Comparison of ENCODE assay signal across 12 mouse cellular contexts in the genomic region with DNA sequence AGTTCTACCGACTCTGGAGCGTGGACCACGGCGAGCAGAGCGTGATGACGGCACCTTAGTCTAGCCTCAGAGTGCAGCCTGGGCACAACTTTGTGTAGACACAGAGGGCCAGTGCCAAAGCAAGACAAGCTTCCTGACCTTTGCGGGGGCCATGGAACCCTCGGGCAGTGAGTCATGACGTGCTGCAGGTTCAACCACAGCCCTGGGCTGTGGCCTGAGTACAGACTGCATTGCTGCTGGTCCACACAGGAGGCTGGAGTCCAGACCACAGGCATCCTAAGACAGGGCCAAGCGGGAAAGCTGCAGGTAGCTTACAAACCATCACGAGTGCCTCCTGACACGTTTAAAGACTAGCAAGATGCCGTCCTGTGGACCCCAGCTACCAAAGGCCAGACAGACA. TPM values are rescaled to one million over a fixed set of nuclear protein-coding genes. Genes with fewer than 3 reads are reported as not detected.
DNase-seq lines count a peak whose midpoint lies in the region; ATAC-seq lines count a peak whose summit lies in the region.
"Had no signal": no experiment of that assay in that cellular context is flagged by ENCODE, and none has a peak within 500 bp of the region (broad histone marks: within the 10 kb centered on the region; RNA-seq: fewer than 3 reads in every experiment).

No protein-coding gene starts in this region.

- H3K27me3 ChIP-seq in hindbrain, embryonic 12.5 days = no peaks in the 10 kb centered on the region
- no peaks in the 10 kb centered on the region for H3K27me3 ChIP-seq in hindbrain, embryonic 16.5 days (replicated peaks; ENCODE audit: control insufficient read depth, insufficient read depth, low read length)
- H3K27me3 ChIP-seq in midbrain, embryonic 13.5 days = no peaks in the 10 kb centered on the region
- H3K27me3 ChIP-seq in midbrain, embryonic 14.5 days (ENCODE audit: control insufficient read depth, insufficient read depth, low read length) = no peaks in the 10 kb centered on the region
- no peaks in the 10 kb centered on the region for H3K27me3 ChIP-seq in intestine, embryonic 14.5 days (replicated peaks; ENCODE audit: control insufficient read depth, insufficient read depth, low read length)

- H3K27ac ChIP-seq in hindbrain, embryonic 12.5 days = peak overlapping the region; percentile 56
- H3K27ac ChIP-seq in hindbrain, embryonic 16.5 days (ENCODE audit: low read depth, low read length) = no peak overlapping the region
- peak overlapping the region; percentile 19; the same call in 1 of the 2 replicates for H3K27ac ChIP-seq in midbrain, embryonic 13.5 days
- no peak overlapping the region for H3K27ac ChIP-seq in midbrain, embryonic 14.5 days (replicated peaks; ENCODE audit: low read depth, low read length)
- peak overlapping the region; percentile 82 for H3K27ac ChIP-seq in intestine, embryonic 14.5 days (ENCODE audit: low read depth)
- H3K27ac ChIP-seq: macrophage had no signal

- H3K9ac ChIP-seq in hindbrain, embryonic 12.5 days = no peak overlapping the region
- H3K9ac ChIP-seq in hindbrain, embryonic 16.5 days (ENCODE audit: low read depth, low read length) = no peak overlapping the region
- no peak overlapping the region for H3K9ac ChIP-seq in midbrain, embryonic 13.5 days (replicated peaks)
- no peak overlapping the region for H3K9ac ChIP-seq in midbrain, embryonic 14.5 days (replicated peaks; ENCODE audit: low read length)
- no peak overlapping the region for H3K9ac ChIP-seq in intestine, embryonic 14.5 days (ENCODE audit: low read length)

- no peak overlapping the region for H3K4me2 ChIP-seq in hindbrain, embryonic 12.5 days (replicated peaks)
- H3K4me2 ChIP-seq in hindbrain, embryonic 16.5 days (ENCODE audit: low read length) = no peak overlapping the region
- H3K4me2 ChIP-seq in midbrain, embryonic 13.5 days (replicated peaks) = no peak overlapping the region
- no peak overlapping the region for H3K4me2 ChIP-seq in midbrain, embryonic 14.5 days (ENCODE audit: low read length)
- no peak overlapping the region for H3K4me2 ChIP-seq in intestine, embryonic 14.5 days (ENCODE audit: low read length)

- H3K4me1 ChIP-seq in hindbrain, embryonic 12.5 days = peaks cover 20% of the 10 kb centered on the region
- H3K4me1 ChIP-seq in hindbrain, embryonic 16.5 days (ENCODE audit: control insufficient read depth, insufficient read depth, low read depth, low read length) = peaks cover 2% of the 10 kb centered on the region; the same call in 1 of the 2 replicates
- H3K4me1 ChIP-seq in midbrain, embryonic 13.5 days (replicated peaks) = no peaks in the 10 kb centered on the region
- H3K4me1 ChIP-seq in midbrain, embryonic 14.5 days (ENCODE audit: control insufficient read depth, insufficient read depth, low read length) = no peaks in the 10 kb centered on the region
- H3K4me1 ChIP-seq in intestine, embryonic 14.5 days (replicated peaks; ENCODE audit: control insufficient read depth, insufficient read depth, low read length) = peaks cover 19% of the 10 kb centered on the region; the same call in 1 of the 2 replicates

- peaks cover 73% of the 10 kb centered on the region for H3K36me3 ChIP-seq in hindbrain, embryonic 12.5 days
- peaks cover 36% of the 10 kb centered on the region for H3K36me3 ChIP-seq in hindbrain, embryonic 16.5 days (ENCODE audit: control insufficient read depth, insufficient read depth, low read length)
- H3K36me3 ChIP-seq in midbrain, embryonic 13.5 days = peaks cover 83% of the 10 kb centered on the region
- peaks cover 73% of the 10 kb centered on the region for H3K36me3 ChIP-seq in midbrain, embryonic 14.5 days (ENCODE audit: control insufficient read depth, insufficient read depth, low read length)
- H3K36me3 ChIP-seq in intestine, embryonic 14.5 days (ENCODE audit: control insufficient read depth, insufficient read depth, low read length) = peaks cover 75% of the 10 kb centered on the region

- WGBS in hindbrain, embryonic 12.5 days = 82% methylated on average over 13 of the region's 13 CpGs
- 91% methylated on average over 13 of the region's 13 CpGs for WGBS in hindbrain, embryonic 16.5 days
- 91% methylated on average over 13 of the region's 13 CpGs for WGBS in midbrain, embryonic 13.5 days
- 95% methylated on average over 13 of the region's 13 CpGs for WGBS in midbrain, embryonic 14.5 days
- WGBS in intestine, embryonic 14.5 days = 87% methylated on average over 13 of the region's 13 CpGs

- no peak for ATAC-seq in hindbrain, embryonic 12.5 days (ENCODE audit: low FRiP score)
- no peak for ATAC-seq in hindbrain, embryonic 16.5 days
- no peak; the same call in 1 of the 2 replicates for ATAC-seq in midbrain, embryonic 13.5 days
- ATAC-seq in midbrain, embryonic 14.5 days (ENCODE audit: low FRiP score, low TSS enrichment) = no peak
- ATAC-seq in intestine, embryonic 14.5 days (replicated peaks; ENCODE audit: low FRiP score, low TSS enrichment, low read depth) = no peak

- H3K9me3 ChIP-seq in hindbrain, embryonic 12.5 days (replicated peaks) = no peaks in the 10 kb centered on the region
- H3K9me3 ChIP-seq in hindbrain, embryonic 16.5 days (ENCODE audit: control insufficient read depth, low read length) = no peaks in the 10 kb centered on the region
- H3K9me3 ChIP-seq in midbrain, embryonic 13.5 days = no peaks in the 10 kb centered on the region
- H3K9me3 ChIP-seq in midbrain, embryonic 14.5 days (ENCODE audit: control insufficient read depth, low read length) = no peaks in the 10 kb centered on the region
- H3K9me3 ChIP-seq in intestine, embryonic 14.5 days (ENCODE audit: control insufficient read depth, low read length) = no peaks in the 10 kb centered on the region

- H3K4me3 ChIP-seq in hindbrain, embryonic 12.5 days = no peak overlapping the region
- no peak overlapping the region for H3K4me3 ChIP-seq in hindbrain, embryonic 16.5 days (ENCODE audit: low read length)
- H3K4me3 ChIP-seq in midbrain, embryonic 13.5 days (replicated peaks) = no peak overlapping the region
- H3K4me3 ChIP-seq in midbrain, embryonic 14.5 days (replicated peaks; ENCODE audit: low read depth, low read length) = no peak overlapping the region
- no peak overlapping the region for H3K4me3 ChIP-seq in intestine, embryonic 14.5 days (ENCODE audit: low read depth, low read length)

- DNase-seq in midbrain, embryonic 14.5 days = no peak
- DNase-seq in intestine, embryonic 14.5 days (ENCODE audit: low spot score) = no peak
- no peak for DNase-seq in right cerebral cortex, postnatal 14 days
- DNase-seq in retina, embryonic 14.5 days (ENCODE audit: low spot score) = no peak
- no peak for DNase-seq in adrenal gland, postnatal 25 days
- DNase-seq: gastrocnemius, postnatal 36 days; thymus, adult 2 months had no signal

RNA-seq across cellular contexts. Expression of a gene that starts 13.3 kb away (rescaled TPM):
- 12.0 and 12.2 TPM in 2 replicates for polyA plus RNA-seq in hindbrain, embryonic 12.5 days (2016; fragmentation: Nextera tagmentation; extraction: Ambion mirVana)
- polyA plus RNA-seq in hindbrain, embryonic 16.5 days (2015; fragmentation: Nextera tagmentation; extraction: Ambion mirVana) = 15.7 and 15.8 TPM in 2 replicates
- polyA plus RNA-seq in midbrain, embryonic 13.5 days (2015; fragmentation: Nextera tagmentation; extraction: Ambion mirVana) = 11.4 and 12.3 TPM in 2 replicates
- polyA plus RNA-seq in midbrain, embryonic 14.5 days (2014; fragmentation: Nextera tagmentation; extraction: Ambion mirVana) = 19.9 and 20.5 TPM in 2 replicates
- polyA plus RNA-seq in intestine, embryonic 14.5 days (2014; fragmentation: Nextera tagmentation; extraction: Ambion mirVana) = 10.5 and 11.1 TPM in 2 replicates
- 5.9 and 7.4 TPM in 2 replicates for total RNA-seq in adrenal gland, postnatal 25 days (2021)
- total RNA-seq: MEL had no signal

RNA-seq across cellular contexts. Expression of a gene that starts 27.3 kb away (rescaled TPM):
- 42.1 and 44.0 TPM in 2 replicates for polyA plus RNA-seq in hindbrain, embryonic 12.5 days (2016; fragmentation: Nextera tagmentation; extraction: Ambion mirVana)
- polyA plus RNA-seq in hindbrain, embryonic 16.5 days (2015; fragmentation: Nextera tagmentation; extraction: Ambion mirVana) = 37.1 and 39.9 TPM in 2 replicates
- 41.1 and 43.0 TPM in 2 replicates for polyA plus RNA-seq in midbrain, embryonic 13.5 days (2015; fragmentation: Nextera tagmentation; extraction: Ambion mirVana)
- 37.9 and 42.5 TPM in 2 replicates for polyA plus RNA-seq in midbrain, embryonic 14.5 days (2014; fragmentation: Nextera tagmentation; extraction: Ambion mirVana)
- 36.1 and 37.5 TPM in 2 replicates for polyA plus RNA-seq in intestine, embryonic 14.5 days (2014; fragmentation: Nextera tagmentation; extraction: Ambion mirVana)
- total RNA-seq in adrenal gland, postnatal 25 days (2021) = 20.5 and 26.7 TPM in 2 replicates

Comparison
In these comparisons a context has a peak if more than half of its experiments do, and no peak if none do; other contexts are left out.
1. H3K27ac ChIP-seq: peak in hindbrain, embryonic 12.5 days (single experiment), midbrain, embryonic 13.5 days (single experiment) and intestine, embryonic 14.5 days (single experiment); none in hindbrain, embryonic 16.5 days (single experiment) and midbrain, embryonic 14.5 days (single experiment).